Mouse (Mus musculus) midbrain, embryonic 11.5 days (tissue): ENCODE measurements around the gene Mrpl22. TPM values are rescaled to one million over a fixed set of nuclear protein-coding genes. Genes with fewer than 3 reads are reported as not detected.
"Not testable (repeated sequence)": the region's sequence is repeated elsewhere in the genome, so short reads cannot be mapped to it uniquely, and the experiment has no call there.

Experiments used
- ATAC-seq: fragments of 200-750 bp; cut with Nextera tagmentation; 2 replicates; pipeline ENCODE4 v1.8.0; 2017; ENCODE audit warnings: moderate TSS enrichment, moderate library complexity; ENCODE audit not compliant: low FRiP score
- DNase-seq: peaks from one replicate; pipeline ENCODE4 v3.0.0; 2015; ENCODE audit warnings: low spot score; ENCODE audit errors: missing footprints
- H3K27ac ChIP-seq: fragments of 300-500 bp; sonication (generic); 2 replicates; pipeline ENCODE4 v1.5.1; 2014; ENCODE audit warnings: low read depth, low read length
- H3K27me3 ChIP-seq: fragments of 300-500 bp; sonication (generic); 2 replicates; pipeline ENCODE4 v1.6.1; 2014; ENCODE audit warnings: mild to moderate bottlenecking, low read length, moderate library complexity, mixed read lengths; ENCODE audit not compliant: control insufficient read depth, insufficient read depth
- H3K36me3 ChIP-seq: fragments of 300-500 bp; sonication (generic); 2 replicates; pipeline ENCODE4 v1.6.1; 2014; ENCODE audit warnings: mild to moderate bottlenecking, low read length, moderate library complexity, mixed read lengths; ENCODE audit not compliant: control insufficient read depth, insufficient read depth
- H3K4me1 ChIP-seq: fragments of 300-500 bp; sonication (generic); 2 replicates; pipeline ENCODE4 v1.6.1; 2014; ENCODE audit warnings: low read length; ENCODE audit not compliant: control insufficient read depth, insufficient read depth
- H3K4me2 ChIP-seq: fragments of 300-500 bp; sonication (generic); 2 replicates; pipeline ENCODE4 v1.6.1; 2014; ENCODE audit warnings: mild to moderate bottlenecking, moderate library complexity
- H3K4me3 ChIP-seq: fragments of 300-500 bp; sonication (generic); 2 replicates; pipeline ENCODE4 v1.5.1; 2014; ENCODE audit warnings: low read depth, low read length
- H3K9ac ChIP-seq: fragments of 300-500 bp; sonication (generic); 2 replicates; pipeline ENCODE4 v1.6.1; 2014; ENCODE audit warnings: low read length
- H3K9me3 ChIP-seq: fragments of 300-500 bp; sonication (generic); 2 replicates; pipeline ENCODE4 v1.6.1; 2016; ENCODE audit warnings: low read length; ENCODE audit not compliant: control insufficient read depth
- WGBS: fragments of 180-500 bp; shearing (Covaris S2); extraction: QIAGEN DNeasy Blood & Tissue Kit; methylation state at CpG from one replicate; pipeline ENCODE4 v1.1.7; 2014; 5-methylcytosine and 5-hydroxymethylcytosine counted together
- polyA plus RNA-seq: library from polyadenylated mRNA; unstranded; fragments of >200 nt; fragmentation: Nextera tagmentation; extraction: Ambion mirVana; gene quantifications from 2 replicates; pipeline ENCODE4 v1.2.1, GENCODE M21; 2014

Gene Mrpl22
- polyA plus RNA-seq, 1 experiment from 2014 or later = 130 TPM

GRCm38 (mm10) chr11:58198663-58199062, 27.2 kb downstream of the Mrpl22 start:
- Histone ChIP-seq H3K9me3 (no peaks in the 10 kb centered on the region), H3K9ac (no peak overlapping the region), H3K4me3 (no peak overlapping the region), H3K27me3 (no peaks in the 10 kb centered on the region), H3K36me3 (no peaks in the 10 kb centered on the region), H3K4me1 (no peaks in the 10 kb centered on the region), H3K27ac (no peak overlapping the region), H3K4me2 (no peak overlapping the region)
- WGBS = 88% methylated on average over 4 of the region's 4 CpGs
- DNase-seq (no peak), ATAC-seq (no peak)

GRCm38 (mm10) chr11:58199229-58200037, 28.0 kb downstream of the Mrpl22 start, which contains the start of the genes Igtp and Irgm2:
Gene Igtp (plus strand): TSS chr11:58199556.
Gene Irgm2 (plus strand): TSS chr11:58199618.
- not testable (repeated sequence) for H3K9me3 ChIP-seq, ATAC-seq, H3K36me3 ChIP-seq, H3K27ac ChIP-seq, H3K4me1 ChIP-seq, H3K27me3 ChIP-seq
- Histone ChIP-seq H3K4me3 (peak within 1 kb of the TSS; percentile 37), H3K9ac (peak within 1 kb of the TSS; percentile 54), H3K4me2 (peak within 1 kb of the TSS; percentile 53)
- WGBS = 12% methylated on average over 13 of the region's 15 CpGs
- DNase-seq = peak; percentile 90

GRCm38 (mm10) chr11:58200226-58200625, 28.8 kb downstream of the Mrpl22 start:
- WGBS = 93% methylated on average over 4 of the region's 4 CpGs

GRCm38 (mm10) chr11:58201052-58201451, 29.6 kb downstream of the Mrpl22 start:
- Histone ChIP-seq H3K4me3 (no peak overlapping the region), H3K27ac (no peak overlapping the region), H3K36me3 (no peaks in the 10 kb centered on the region), H3K27me3 (no peaks in the 10 kb centered on the region), H3K4me1 (no peaks in the 10 kb centered on the region), H3K9me3 (no peaks in the 10 kb centered on the region), H3K9ac (no peak overlapping the region), H3K4me2 (no peak overlapping the region)
- WGBS = 93% methylated on average over 11 of the region's 12 CpGs
- DNase-seq (no peak), ATAC-seq (no peak)

More at GRCm38 (mm10) chr11:58200226-58200625, 28.8 kb downstream of the Mrpl22 start:
- no peak overlapping the region for H3K4me2 ChIP-seq
- no peak overlapping the region for H3K27ac ChIP-seq
- H3K9me3 ChIP-seq = no peaks in the 10 kb centered on the region
- H3K27me3 ChIP-seq = no peaks in the 10 kb centered on the region
- H3K4me1 ChIP-seq = no peaks in the 10 kb centered on the region
- H3K4me3 ChIP-seq = no peak overlapping the region
- DNase-seq (no peak), ATAC-seq (no peak)
- no peaks in the 10 kb centered on the region for H3K36me3 ChIP-seq
- H3K9ac ChIP-seq = no peak overlapping the region

- Histone ChIP-seq H3K9ac (no peak overlapping the region), H3K4me3 (no peak overlapping the region), H3K36me3 (no peaks in the 10 kb centered on the region), H3K9me3 (no peaks in the 10 kb centered on the region), H3K27ac (no peak overlapping the region), H3K4me1 (peaks cover 4% of the 10 kb centered on the region), H3K4me2 (no peak overlapping the region), H3K27me3 (no peaks in the 10 kb centered on the region)
- 86% methylated on average over 1 of the region's 1 CpGs for WGBS
- DNase-seq (no peak), ATAC-seq (no peak)
Measured at GRCm38 (mm10) chr11:58210321-58210886, 38.9 kb downstream of the Mrpl22 start.

- H3K4me2 ChIP-seq = no peak overlapping the region
- no peaks in the 10 kb centered on the region for H3K27me3 ChIP-seq
- no peak overlapping the region for H3K9ac ChIP-seq
- no peak overlapping the region; the same call in 1 of the 2 replicates for H3K27ac ChIP-seq
- no peak for DNase-seq
- H3K4me1 ChIP-seq = peaks cover 4% of the 10 kb centered on the region
- no peaks in the 10 kb centered on the region for H3K9me3 ChIP-seq
- H3K4me3 ChIP-seq = no peak overlapping the region
- no peak for ATAC-seq
- no peaks in the 10 kb centered on the region for H3K36me3 ChIP-seq
- 28% methylated on average over 9 of the region's 9 CpGs for WGBS
Measured at GRCm38 (mm10) chr11:58211062-58211681, 39.7 kb downstream of the Mrpl22 start.

- no peak overlapping the region for H3K27ac ChIP-seq
- H3K9ac ChIP-seq = no peak overlapping the region
- H3K4me2 ChIP-seq = no peak overlapping the region
- H3K4me1 ChIP-seq = peaks cover 4% of the 10 kb centered on the region
- H3K4me3 ChIP-seq = no peak overlapping the region
- ATAC-seq = no peak
- no peaks in the 10 kb centered on the region for H3K9me3 ChIP-seq
- 11% methylated on average over 2 of the region's 2 CpGs for WGBS
- no peaks in the 10 kb centered on the region for H3K27me3 ChIP-seq
- no peak for DNase-seq
- H3K36me3 ChIP-seq = no peaks in the 10 kb centered on the region
Measured at GRCm38 (mm10) chr11:58211682-58212067, 40.2 kb downstream of the Mrpl22 start.

GRCm38 (mm10) chr11:58213673-58214342, 42.3 kb downstream of the Mrpl22 start:
- 83% methylated on average over 7 of the region's 7 CpGs for WGBS
- Histone ChIP-seq H3K27ac (no peak overlapping the region), H3K9ac (no peak overlapping the region), H3K4me2 (no peak overlapping the region), H3K4me1 (peaks cover 4% of the 10 kb centered on the region), H3K9me3 (no peaks in the 10 kb centered on the region), H3K27me3 (no peaks in the 10 kb centered on the region), H3K36me3 (no peaks in the 10 kb centered on the region), H3K4me3 (no peak overlapping the region)
- DNase-seq (no peak), ATAC-seq (no peak)
